Mouse (Mus musculus) midbrain, postnatal 0 days (tissue): ENCODE data around the gene Prss30. TPM values are rescaled to one million over a fixed set of nuclear protein-coding genes. Genes with fewer than 3 reads are reported as not detected.
A peak's percentile ranks its signal among the peaks of the same experiment; 100 is the strongest.

ENCODE experiments used
- ATAC-seq: fragments of 200-750 bp; cut with Nextera tagmentation; 2 replicates; pipeline ENCODE4 v1.8.0; 2017; ENCODE audit warnings: moderate number of reproducible peaks, mild to moderate bottlenecking, moderate TSS enrichment, moderate library complexity; ENCODE audit not compliant: low FRiP score
- DNase-seq: peaks from one replicate; pipeline ENCODE4 v3.0.0-alpha.2; 2015; ENCODE audit warnings: low spot score
- H3K27ac ChIP-seq: fragments of 300-500 bp; sonication (generic); 2 replicates; pipeline ENCODE4 v1.5.1; 2014; ENCODE audit warnings: low read depth, mild to moderate bottlenecking, low read length, mixed read lengths
- H3K27me3 ChIP-seq: fragments of 300-500 bp; sonication (generic); 2 replicates; pipeline ENCODE4 v1.6.1; 2014; ENCODE audit warnings: low read length, control low read depth, mixed read lengths; ENCODE audit not compliant: insufficient read depth
- H3K36me3 ChIP-seq: fragments of 300-500 bp; sonication (generic); 2 replicates; pipeline ENCODE4 v1.6.1; 2014; ENCODE audit warnings: low read length, control low read depth, mixed read lengths; ENCODE audit not compliant: insufficient read depth
- H3K4me1 ChIP-seq: fragments of 300-500 bp; sonication (generic); 2 replicates; pipeline ENCODE4 v1.6.1; 2014; ENCODE audit warnings: mild to moderate bottlenecking, control low read depth, antibody characterized with exemption, low read length, mixed read lengths; ENCODE audit not compliant: insufficient read depth
- H3K4me2 ChIP-seq: fragments of 300-500 bp; sonication (generic); 2 replicates; pipeline ENCODE4 v1.6.1; 2014; ENCODE audit warnings: low read depth, mild to moderate bottlenecking, low read length, mixed read lengths; ENCODE audit not compliant: poor library complexity, severe bottlenecking
- H3K4me3 ChIP-seq: fragments of 300-500 bp; sonication (generic); 2 replicates; pipeline ENCODE4 v1.5.1; 2014; ENCODE audit warnings: low read depth, mild to moderate bottlenecking, low read length, moderate library complexity
- H3K9ac ChIP-seq: fragments of 300-500 bp; sonication (generic); replicated peaks from 2 replicates; pipeline ENCODE4 v1.6.1; 2014; ENCODE audit warnings: mild to moderate bottlenecking, low read length, moderate library complexity, mixed read lengths; ENCODE audit not compliant: poor library complexity, severe bottlenecking
- H3K9me3 ChIP-seq: fragments of 300-500 bp; sonication (generic); 2 replicates; pipeline ENCODE4 v1.6.1; 2016; ENCODE audit warnings: low read length, control low read depth
- CTCF ChIP-seq: IDR thresholded peaks from 2 replicates; pipeline ENCODE4 v1.5.1; 2016; ENCODE audit warnings: antibody characterized with exemption, mild to moderate bottlenecking
- WGBS: fragments of 180-500 bp; shearing (Covaris S2); extraction: QIAGEN DNeasy Blood & Tissue Kit; methylation state at CpG from one replicate; pipeline ENCODE4 v1.1.7; 2014; 5-methylcytosine and 5-hydroxymethylcytosine counted together
- polyA plus RNA-seq: library from polyadenylated mRNA; unstranded; fragments of >200 nt; fragmentation: Nextera tagmentation; extraction: Ambion mirVana; gene quantifications from 2 replicates; pipeline ENCODE4 v1.2.1, GENCODE M21; 2015
- total RNA-seq: library from RNA; depleted of rRNA; stranded (reverse); fragments of >200 nt; gene quantifications from 2 replicates; pipeline ENCODE4 v1.2.3, GENCODE M21; 2014

The Prss30 gene
- total and polyA plus RNA-seq, 2 experiments from 2014 or later, result 0.17 to 1.8 TPM

GRCm38 (mm10) chr17:24012921-24013320 is 32.6 kb upstream of the Prss30 start:
- DNase-seq (no peak), ATAC-seq (no peak)
- no peak overlapping the region for H3K27ac ChIP-seq
- H3K4me2 ChIP-seq, result no peak overlapping the region
- H3K4me3 ChIP-seq, result no peak overlapping the region
- no peak for TF ChIP-seq CTCF
- 86% methylated on average over 2 of the region's 2 CpGs for WGBS
- no peaks in the 10 kb centered on the region for H3K27me3 ChIP-seq
- H3K36me3 ChIP-seq, result no peaks in the 10 kb centered on the region
- no peaks in the 10 kb centered on the region for H3K4me1 ChIP-seq
- no peak overlapping the region for H3K9ac ChIP-seq
- H3K9me3 ChIP-seq, result no peaks in the 10 kb centered on the region

- H3K4me3 ChIP-seq, result no peak overlapping the region
- H3K9ac ChIP-seq, result no peak overlapping the region
- H3K4me2 ChIP-seq, result no peak overlapping the region
- 63% methylated on average over 5 of the region's 5 CpGs for WGBS
- peak; percentile 29 for TF ChIP-seq CTCF
- H3K27ac ChIP-seq, result no peak overlapping the region
- H3K27me3 ChIP-seq, result no peaks in the 10 kb centered on the region
- no peaks in the 10 kb centered on the region for H3K36me3 ChIP-seq
- no peak for ATAC-seq
- no peak for DNase-seq
- no peaks in the 10 kb centered on the region for H3K4me1 ChIP-seq
- no peaks in the 10 kb centered on the region for H3K9me3 ChIP-seq
Observed at GRCm38 (mm10) chr17:24009617-24010016, 29.3 kb upstream of the Prss30 start.

- H3K4me2 ChIP-seq, result no peak overlapping the region
- no peak for TF ChIP-seq CTCF
- no peak for ATAC-seq
- H3K36me3 ChIP-seq, result no peaks in the 10 kb centered on the region
- H3K9ac ChIP-seq, result no peak overlapping the region
- H3K27ac ChIP-seq, result no peak overlapping the region
- WGBS, result 79% methylated on average over 4 of the region's 4 CpGs
- DNase-seq, result no peak
- H3K4me3 ChIP-seq, result no peak overlapping the region
- no peaks in the 10 kb centered on the region for H3K9me3 ChIP-seq
- H3K4me1 ChIP-seq, result no peaks in the 10 kb centered on the region
- no peaks in the 10 kb centered on the region for H3K27me3 ChIP-seq
Observed at GRCm38 (mm10) chr17:24008105-24008504, 27.7 kb upstream of the Prss30 start.

GRCm38 (mm10) chr17:24007391-24007790 is 27.0 kb upstream of the Prss30 start:
- DNase-seq (no peak), ATAC-seq (no peak)
- no peak overlapping the region for H3K4me2 ChIP-seq
- no peak overlapping the region for H3K4me3 ChIP-seq
- no peak overlapping the region for H3K27ac ChIP-seq
- H3K36me3 ChIP-seq, result no peaks in the 10 kb centered on the region
- no peaks in the 10 kb centered on the region for H3K27me3 ChIP-seq
- no peak overlapping the region for H3K9ac ChIP-seq
- WGBS, result 67% methylated on average over 1 of the region's 1 CpGs
- no peaks in the 10 kb centered on the region for H3K4me1 ChIP-seq
- no peak for TF ChIP-seq CTCF
- H3K9me3 ChIP-seq, result no peaks in the 10 kb centered on the region

GRCm38 (mm10) chr17:24006930-24007329 is 26.6 kb upstream of the Prss30 start:
- TF ChIP-seq CTCF, result no peak
- no peak overlapping the region for H3K27ac ChIP-seq
- ATAC-seq, result no peak
- no peak overlapping the region for H3K4me2 ChIP-seq
- H3K9ac ChIP-seq, result no peak overlapping the region
- WGBS, result 39% methylated on average over 2 of the region's 2 CpGs
- H3K27me3 ChIP-seq, result no peaks in the 10 kb centered on the region
- H3K9me3 ChIP-seq, result no peaks in the 10 kb centered on the region
- H3K4me3 ChIP-seq, result no peak overlapping the region
- no peaks in the 10 kb centered on the region for H3K4me1 ChIP-seq
- DNase-seq, result no peak
- no peaks in the 10 kb centered on the region for H3K36me3 ChIP-seq

GRCm38 (mm10) chr17:24005049-24005448 is 24.7 kb upstream of the Prss30 start:
- Histone ChIP-seq H3K4me2 (no peak overlapping the region), H3K9ac (no peak overlapping the region), H3K27me3 (no peaks in the 10 kb centered on the region), H3K27ac (no peak overlapping the region), H3K36me3 (no peaks in the 10 kb centered on the region), H3K4me3 (no peak overlapping the region), H3K9me3 (no peaks in the 10 kb centered on the region), H3K4me1 (no peaks in the 10 kb centered on the region)
- DNase-seq (no peak), ATAC-seq (no peak)
- TF ChIP-seq CTCF, result no peak
- WGBS, result 92% methylated on average over 3 of the region's 3 CpGs
